Mouse (Mus musculus) embryonic facial prominence, embryonic 14.5 days (tissue): Measurements from ENCODE around the gene Pla2g4e. TPM values are rescaled to one million over a fixed set of nuclear protein-coding genes. Genes with fewer than 3 reads are reported as not detected.

Experiments
- ATAC-seq: fragments of 200-750 bp; cut with Nextera tagmentation; 2 replicates; pipeline ENCODE4 v1.8.0; 2017; ENCODE audit warnings: low read depth, moderate number of reproducible peaks, moderate TSS enrichment
- DNase-seq: peaks from one replicate; pipeline ENCODE4 v3.0.0-alpha.2; 2015; ENCODE audit warnings: low spot score
- H3K27ac ChIP-seq: fragments of 300-500 bp; sonication (generic); replicated peaks from 2 replicates; pipeline ENCODE4 v1.5.1; 2014; ENCODE audit warnings: low read depth, mild to moderate bottlenecking, low read length, moderate library complexity
- H3K27me3 ChIP-seq: fragments of 300-500 bp; sonication (generic); replicated peaks from 2 replicates; pipeline ENCODE4 v1.6.1; 2014; ENCODE audit warnings: low read length; ENCODE audit not compliant: control insufficient read depth, insufficient read depth
- H3K36me3 ChIP-seq: fragments of 300-500 bp; sonication (generic); 2 replicates; pipeline ENCODE4 v1.6.1; 2014; ENCODE audit warnings: low read length, mixed read lengths; ENCODE audit not compliant: control insufficient read depth, insufficient read depth
- H3K4me1 ChIP-seq: fragments of 300-500 bp; sonication (generic); 2 replicates; pipeline ENCODE4 v1.6.1; 2014; ENCODE audit warnings: antibody characterized with exemption, low read length; ENCODE audit not compliant: control insufficient read depth, insufficient read depth
- H3K4me2 ChIP-seq: fragments of 300-500 bp; sonication (generic); 2 replicates; pipeline ENCODE4 v1.6.1; 2014; ENCODE audit warnings: low read depth, mild to moderate bottlenecking, low read length, moderate library complexity, mixed read lengths
- H3K4me3 ChIP-seq: fragments of 300-500 bp; sonication (generic); 2 replicates; pipeline ENCODE4 v1.5.1; 2014; ENCODE audit warnings: low read depth, mild to moderate bottlenecking, low read length
- H3K9ac ChIP-seq: fragments of 300-500 bp; sonication (generic); 2 replicates; pipeline ENCODE4 v1.6.1; 2014; ENCODE audit warnings: low read depth, mild to moderate bottlenecking, low read length, moderate library complexity, mixed read lengths
- H3K9me3 ChIP-seq: fragments of 300-500 bp; sonication (generic); 2 replicates; pipeline ENCODE4 v1.6.1; 2016; ENCODE audit warnings: low read length; ENCODE audit not compliant: control insufficient read depth
- WGBS: fragments of 180-500 bp; shearing (Covaris S2); extraction: QIAGEN DNeasy Blood & Tissue Kit; methylation state at CpG from one replicate; pipeline ENCODE4 v1.1.7; 2014; 5-methylcytosine and 5-hydroxymethylcytosine counted together
- polyA plus RNA-seq: library from polyadenylated mRNA; unstranded; fragments of >200 nt; fragmentation: Nextera tagmentation; extraction: Ambion mirVana; gene quantifications from 2 replicates; pipeline ENCODE4 v1.2.1, GENCODE M21; 2014

Gene Pla2g4e
- polyA plus RNA-seq, 1 experiment from 2014 or later, result 0.77 TPM

- Histone ChIP-seq H3K36me3 (no peaks in the 10 kb centered on the region), H3K4me2 (no peak overlapping the region), H3K27ac (peak overlapping the region; percentile 58; the same call in 1 of the 2 replicates), H3K4me1 (peaks cover 13% of the 10 kb centered on the region), H3K4me3 (no peak overlapping the region), H3K9ac (no peak overlapping the region), H3K27me3 (no peaks in the 10 kb centered on the region), H3K9me3 (no peaks in the 10 kb centered on the region)
- WGBS, result 45% methylated on average over 1 of the region's 1 CpGs
- DNase-seq (peak; percentile 57), ATAC-seq (peak; percentile 49; the same call in 1 of the 2 replicates)
Measured at GRCm38 (mm10) chr2:120128611-120129051, 116.5 kb downstream of the Pla2g4e start.

- Histone ChIP-seq H3K27ac (peak overlapping the region; percentile 22; the same call in 1 of the 2 replicates), H3K4me2 (no peak overlapping the region), H3K9ac (no peak overlapping the region), H3K36me3 (no peaks in the 10 kb centered on the region), H3K4me3 (no peak overlapping the region), H3K4me1 (peaks cover 13% of the 10 kb centered on the region), H3K27me3 (no peaks in the 10 kb centered on the region), H3K9me3 (no peaks in the 10 kb centered on the region)
- ATAC-seq, result no peak
- DNase-seq, result no peak
Measured at GRCm38 (mm10) chr2:120128011-120128410, 117.1 kb downstream of the Pla2g4e start.

DNA sequence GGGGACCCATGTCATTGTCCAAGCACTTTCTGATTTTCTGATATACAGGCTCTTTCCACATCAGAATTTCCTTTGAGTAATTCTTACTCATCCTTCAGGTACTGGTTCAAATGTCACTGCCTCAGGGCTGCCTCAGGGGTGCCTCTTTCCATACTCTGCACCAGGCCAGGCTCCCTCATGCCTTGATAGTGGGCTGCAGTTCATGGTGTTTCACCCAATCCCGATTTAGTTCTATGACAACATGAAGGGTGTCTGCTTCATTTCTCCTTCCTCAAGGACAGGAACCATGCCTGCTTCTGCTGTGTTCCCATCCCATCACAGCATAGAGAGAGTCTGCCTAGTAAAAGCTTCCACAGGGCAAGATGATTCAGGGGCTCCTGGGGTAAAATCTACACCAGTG is 118.2 kb downstream of the Pla2g4e start:
- ATAC-seq (no peak), DNase-seq (no peak)
- Histone ChIP-seq H3K4me1 (peaks cover 13% of the 10 kb centered on the region), H3K4me3 (no peak overlapping the region), H3K27ac (no peak overlapping the region), H3K9ac (no peak overlapping the region), H3K36me3 (no peaks in the 10 kb centered on the region), H3K9me3 (no peaks in the 10 kb centered on the region), H3K27me3 (no peaks in the 10 kb centered on the region), H3K4me2 (no peak overlapping the region)
- 97% methylated on average over 1 of the region's 1 CpGs for WGBS

DNA sequence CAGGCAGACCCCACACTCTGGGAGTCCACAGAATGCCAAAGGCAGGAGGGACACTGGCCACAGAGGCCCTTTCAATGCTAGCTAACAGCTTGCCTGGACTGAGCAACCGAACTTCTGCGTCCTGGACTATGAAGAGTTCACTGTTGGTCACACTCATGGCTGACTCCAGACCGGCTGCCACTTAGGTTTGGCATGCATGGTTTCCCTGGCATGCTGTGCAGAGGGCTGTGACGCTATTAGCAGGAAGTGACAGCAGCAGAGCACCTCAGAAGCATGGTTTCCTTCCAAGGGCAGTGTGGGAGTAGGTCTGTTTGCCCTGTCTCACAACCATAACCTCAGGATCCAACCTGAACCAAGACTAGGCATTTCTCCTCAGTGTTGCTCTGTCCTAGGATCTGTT is 118.7 kb downstream of the Pla2g4e start:
- no peak overlapping the region for H3K4me3 ChIP-seq
- H3K36me3 ChIP-seq, result no peaks in the 10 kb centered on the region
- no peak overlapping the region for H3K9ac ChIP-seq
- no peak for DNase-seq
- ATAC-seq, result no peak
- 94% methylated on average over 4 of the region's 4 CpGs for WGBS
- peaks cover 13% of the 10 kb centered on the region for H3K4me1 ChIP-seq
- no peak overlapping the region for H3K27ac ChIP-seq
- H3K4me2 ChIP-seq, result no peak overlapping the region
- H3K9me3 ChIP-seq, result no peaks in the 10 kb centered on the region
- H3K27me3 ChIP-seq, result no peaks in the 10 kb centered on the region

- peaks cover 13% of the 10 kb centered on the region for H3K4me1 ChIP-seq
- ATAC-seq (no peak), DNase-seq (no peak)
- no peak overlapping the region for H3K9ac ChIP-seq
- H3K27me3 ChIP-seq, result no peaks in the 10 kb centered on the region
- H3K36me3 ChIP-seq, result no peaks in the 10 kb centered on the region
- WGBS, result 90% methylated on average over 1 of the region's 1 CpGs
- H3K4me3 ChIP-seq, result no peak overlapping the region
- no peaks in the 10 kb centered on the region for H3K9me3 ChIP-seq
- H3K4me2 ChIP-seq, result no peak overlapping the region
- no peak overlapping the region for H3K27ac ChIP-seq
Measured at GRCm38 (mm10) chr2:120125461-120125860, 119.7 kb downstream of the Pla2g4e start.

- ATAC-seq (no peak), DNase-seq (peak; percentile 32)
- no peak overlapping the region for H3K9ac ChIP-seq
- H3K4me1 ChIP-seq, result peaks cover 13% of the 10 kb centered on the region
- H3K36me3 ChIP-seq, result no peaks in the 10 kb centered on the region
- no peaks in the 10 kb centered on the region for H3K9me3 ChIP-seq
- no peaks in the 10 kb centered on the region for H3K27me3 ChIP-seq
- H3K4me2 ChIP-seq, result no peak overlapping the region
- H3K4me3 ChIP-seq, result no peak overlapping the region
- WGBS, result 69% methylated on average over 2 of the region's 2 CpGs
- H3K27ac ChIP-seq, result no peak overlapping the region
Measured at GRCm38 (mm10) chr2:120124946-120125345, 120.2 kb downstream of the Pla2g4e start.

DNA sequence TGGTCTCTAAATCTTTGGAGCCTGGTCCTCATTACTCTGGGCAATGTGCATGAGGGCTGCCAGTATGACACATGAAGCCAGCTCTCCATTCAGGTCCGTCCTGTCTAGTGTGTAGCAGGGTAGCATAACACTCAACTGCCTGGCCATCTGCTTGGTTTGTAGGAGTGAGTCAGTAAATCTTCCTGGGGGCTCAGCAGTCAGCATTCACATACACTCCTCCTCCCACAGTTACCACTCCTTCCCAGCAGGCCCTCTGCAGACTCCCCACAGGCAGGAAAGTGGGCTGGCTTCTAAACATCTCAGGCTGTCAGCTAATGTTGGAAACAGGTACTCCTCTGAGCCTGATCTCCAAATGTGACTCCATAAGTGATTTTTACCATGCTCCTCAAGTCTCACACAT is 121.0 kb downstream of the Pla2g4e start:
- Histone ChIP-seq H3K27ac (no peak overlapping the region), H3K9me3 (no peaks in the 10 kb centered on the region), H3K9ac (no peak overlapping the region), H3K4me3 (no peak overlapping the region), H3K4me1 (peaks cover 7% of the 10 kb centered on the region), H3K27me3 (no peaks in the 10 kb centered on the region), H3K4me2 (no peak overlapping the region), H3K36me3 (no peaks in the 10 kb centered on the region)
- ATAC-seq, result no peak
- 32% methylated on average over 1 of the region's 1 CpGs for WGBS
- no peak for DNase-seq

DNA sequence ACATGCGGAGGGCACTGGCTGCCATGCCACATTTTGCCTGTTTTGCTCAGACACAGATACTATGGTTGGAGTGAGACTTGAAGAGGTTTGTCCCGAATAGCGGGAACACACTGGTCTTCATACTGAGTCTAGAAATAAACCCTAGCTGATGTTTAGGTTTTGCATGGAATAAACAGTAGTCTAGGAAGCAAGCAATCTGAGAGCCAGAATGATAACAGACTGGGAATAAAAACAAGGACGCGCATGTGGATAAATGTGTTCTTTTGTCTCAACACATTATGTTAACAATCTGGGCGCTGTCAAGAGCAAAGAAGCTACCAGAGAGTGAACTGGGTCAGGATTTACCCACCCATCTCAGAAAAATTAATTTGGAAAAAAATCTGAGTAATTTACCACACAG is 122.2 kb downstream of the Pla2g4e start:
- H3K4me2 ChIP-seq, result no peak overlapping the region
- H3K9ac ChIP-seq, result no peak overlapping the region
- no peaks in the 10 kb centered on the region for H3K9me3 ChIP-seq
- H3K36me3 ChIP-seq, result no peaks in the 10 kb centered on the region
- no peaks in the 10 kb centered on the region for H3K27me3 ChIP-seq
- 90% methylated on average over 6 of the region's 6 CpGs for WGBS
- DNase-seq, result no peak
- ATAC-seq, result no peak
- H3K4me3 ChIP-seq, result no peak overlapping the region
- H3K4me1 ChIP-seq, result no peaks in the 10 kb centered on the region
- H3K27ac ChIP-seq, result no peak overlapping the region

- WGBS, result 92% methylated on average over 6 of the region's 6 CpGs
- no peaks in the 10 kb centered on the region for H3K36me3 ChIP-seq
Measured at GRCm38 (mm10) chr2:120117346-120117745, 127.8 kb downstream of the Pla2g4e start.

More at GRCm38 (mm10) chr2:120117346-120117745, 127.8 kb downstream of the Pla2g4e start:
- Histone ChIP-seq H3K4me1 (no peaks in the 10 kb centered on the region), H3K9ac (no peak overlapping the region), H3K27me3 (no peaks in the 10 kb centered on the region), H3K4me2 (no peak overlapping the region), H3K9me3 (no peaks in the 10 kb centered on the region), H3K27ac (no peak overlapping the region), H3K4me3 (no peak overlapping the region)
- DNase-seq, result no peak
- ATAC-seq, result no peak
